Mouse (Mus musculus): ENCODE results near the gene Etv6.

Gene Etv6

DNA sequence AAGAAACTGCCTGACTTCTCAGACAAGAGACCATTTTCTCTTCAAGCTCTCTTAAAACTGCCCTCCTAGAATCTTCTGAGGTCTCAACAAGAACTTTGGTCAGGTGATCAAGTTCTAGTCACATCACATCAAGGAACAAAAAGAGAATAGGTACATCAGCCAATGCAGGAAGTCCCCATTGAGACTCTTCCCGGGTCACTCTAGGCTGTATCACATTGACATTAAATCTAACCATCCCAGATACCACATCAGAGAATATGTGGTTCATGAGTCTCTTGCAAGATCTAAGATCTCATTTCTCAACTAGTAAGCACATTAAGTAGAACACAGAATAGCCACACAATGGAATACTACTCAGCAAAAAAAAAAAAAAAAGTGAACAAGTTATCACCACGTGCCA, 238.4 kb downstream of the Etv6 start:
- no peak for DNase-seq

DNA sequence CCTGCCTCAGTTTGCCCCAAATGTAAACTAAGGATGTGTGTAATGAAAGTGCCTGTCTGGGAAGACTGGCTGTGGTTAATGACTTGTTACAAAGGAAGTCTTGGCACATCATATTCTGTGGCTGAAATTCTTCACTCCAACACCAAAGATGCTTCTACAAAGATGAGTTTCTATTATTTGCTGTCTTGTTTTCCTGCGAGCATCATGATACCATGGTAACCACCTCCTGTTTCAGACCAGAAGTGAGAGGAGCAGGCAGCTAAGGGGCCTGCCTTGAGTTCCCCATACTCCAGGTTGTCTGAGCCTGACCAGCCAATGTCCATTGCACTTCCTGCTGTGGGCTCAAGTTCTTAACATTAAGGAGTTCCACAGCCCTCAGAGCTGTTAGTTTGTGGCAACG, 241.5 kb downstream of the Etv6 start:
- DNase-seq: no peak

DNA sequence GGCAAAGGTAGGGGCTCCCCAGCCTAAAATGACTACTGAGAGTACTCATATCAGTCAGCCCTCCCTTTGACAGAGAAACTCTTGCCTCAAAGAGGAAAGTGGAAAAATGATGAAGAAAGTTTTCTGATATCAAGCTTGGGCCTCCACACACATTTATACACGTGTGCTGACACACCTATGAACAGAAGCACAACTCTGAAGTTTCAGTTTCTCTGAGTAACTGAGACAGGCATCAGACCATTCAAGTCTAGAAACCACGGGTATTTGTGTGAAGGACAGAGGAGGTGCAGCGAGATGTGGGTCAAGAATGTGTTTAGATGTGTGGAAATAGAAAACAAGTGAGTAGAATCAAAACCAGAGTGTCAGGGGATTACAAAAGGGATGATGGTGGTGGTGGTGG, 246.6 kb downstream of the Etv6 start:
- DNase-seq: no peak

DNA sequence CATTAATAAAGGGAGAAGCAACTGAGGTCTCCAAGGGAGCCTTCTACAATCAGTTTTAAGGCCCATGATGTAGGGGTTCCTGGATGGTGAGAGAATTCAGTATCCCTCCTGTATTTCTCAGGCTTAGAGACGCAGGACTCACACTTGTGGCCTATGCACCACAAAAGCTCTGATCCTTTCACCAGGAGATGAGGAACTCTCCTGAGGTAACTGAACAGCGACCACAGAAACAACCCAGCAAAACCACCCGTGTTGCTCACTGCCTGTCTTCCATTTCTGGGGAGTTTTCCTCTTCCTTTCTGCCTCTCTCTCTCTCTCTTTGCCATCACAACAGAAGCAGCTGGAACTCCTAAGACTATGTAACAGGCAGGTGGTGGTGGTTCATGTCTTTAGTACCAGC, 256.3 kb downstream of the Etv6 start:
- no peak for DNase-seq

DNA sequence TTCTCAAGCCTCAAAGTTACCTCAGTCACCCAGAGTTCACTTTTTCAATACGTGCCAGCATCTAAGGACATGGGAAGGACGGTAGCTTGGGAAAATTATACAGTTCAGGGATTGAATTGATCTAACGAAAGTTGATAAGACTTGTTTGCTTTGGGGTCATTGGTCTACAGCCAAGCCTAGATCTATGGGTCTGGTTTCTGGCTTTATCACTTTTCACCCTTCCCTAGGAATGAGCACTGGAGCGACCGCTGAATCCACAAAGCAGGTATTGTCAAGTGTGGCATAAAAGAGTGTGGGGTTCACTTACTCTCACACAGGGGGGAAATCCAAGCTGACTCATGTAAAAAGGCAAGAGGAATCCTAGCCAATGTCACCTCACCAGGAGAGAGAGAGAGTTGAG, 256.9 kb downstream of the Etv6 start:
- DNase-seq: no peak

DNA sequence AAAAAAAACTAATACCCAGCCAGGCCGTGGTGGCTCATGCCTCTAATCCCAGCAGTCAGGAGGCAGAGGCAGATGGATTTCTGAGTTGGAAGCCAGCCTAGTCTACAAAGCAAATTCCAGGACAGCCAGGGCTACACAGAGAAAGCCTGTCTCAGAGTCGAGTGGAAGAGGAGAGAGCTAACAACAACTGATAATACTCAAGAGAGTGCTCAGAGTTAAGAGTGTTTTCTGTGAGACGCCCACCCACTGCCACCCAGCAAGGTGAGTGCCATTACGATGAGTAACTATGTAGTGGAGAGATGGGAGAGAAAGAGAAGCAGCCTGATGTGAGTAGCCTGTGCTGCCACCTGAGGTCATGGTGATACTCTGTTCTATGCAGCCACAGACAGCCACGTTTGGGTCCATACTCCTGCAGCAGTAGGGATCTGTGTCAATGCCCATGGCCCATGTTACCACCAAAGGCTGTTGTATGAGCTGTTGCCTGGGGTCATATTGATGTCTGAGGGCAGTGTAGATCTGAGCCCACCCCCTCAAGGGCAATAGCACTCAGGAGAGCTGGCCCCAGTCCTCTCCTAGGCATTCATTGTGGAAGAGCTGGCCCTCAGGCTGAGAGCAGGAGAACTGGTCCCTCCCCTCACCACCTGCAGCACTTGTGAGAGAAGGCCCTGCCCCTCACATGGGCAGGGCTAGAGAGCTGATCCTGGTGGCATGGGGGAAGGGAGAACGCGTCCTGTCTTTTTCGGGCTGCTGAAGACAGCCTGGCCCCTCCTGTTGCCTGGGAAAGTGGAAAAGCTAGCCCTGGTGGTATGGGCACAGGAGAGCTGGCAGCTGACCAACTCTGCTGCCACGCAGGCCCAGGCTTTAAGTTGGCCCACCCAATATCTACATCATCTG, 258.4 kb downstream of the Etv6 start:
- DNase-seq: no peak

DNA sequence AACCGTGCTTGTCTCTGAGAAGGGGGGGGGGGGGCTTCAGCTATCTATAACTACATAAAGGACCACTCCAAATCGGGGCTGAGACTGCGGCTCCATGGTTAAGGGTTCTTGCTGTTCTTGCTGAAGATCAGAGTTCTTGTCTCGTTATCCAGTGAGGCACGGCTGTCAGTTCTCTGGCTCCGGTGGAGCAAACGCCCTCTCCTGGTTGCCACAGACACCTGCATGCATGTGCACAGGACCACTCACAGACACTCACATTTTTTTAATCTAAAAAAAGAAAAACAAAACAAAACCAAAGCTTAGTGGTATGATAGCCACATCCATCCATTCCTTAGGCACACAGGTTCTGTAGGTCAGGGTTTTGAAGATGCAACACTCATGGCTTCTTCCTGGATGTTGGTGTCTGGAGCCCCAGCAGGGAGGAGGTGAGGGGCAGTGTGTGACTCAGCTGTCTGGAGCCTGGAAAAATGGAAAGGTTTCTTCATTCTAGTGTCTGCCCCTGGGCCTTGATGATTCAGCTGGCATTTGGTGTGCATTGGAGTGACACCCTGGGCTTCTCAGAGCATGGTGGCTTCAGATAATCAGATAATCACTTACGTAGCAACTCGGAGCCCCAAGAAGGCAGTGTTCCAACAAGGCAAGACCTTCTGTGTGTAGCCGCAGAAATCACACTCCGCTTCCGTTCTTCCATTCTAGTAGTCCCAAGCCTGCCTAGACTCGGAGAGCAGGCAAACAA, 262.6 kb downstream of the Etv6 start:
- no peak for DNase-seq

DNA sequence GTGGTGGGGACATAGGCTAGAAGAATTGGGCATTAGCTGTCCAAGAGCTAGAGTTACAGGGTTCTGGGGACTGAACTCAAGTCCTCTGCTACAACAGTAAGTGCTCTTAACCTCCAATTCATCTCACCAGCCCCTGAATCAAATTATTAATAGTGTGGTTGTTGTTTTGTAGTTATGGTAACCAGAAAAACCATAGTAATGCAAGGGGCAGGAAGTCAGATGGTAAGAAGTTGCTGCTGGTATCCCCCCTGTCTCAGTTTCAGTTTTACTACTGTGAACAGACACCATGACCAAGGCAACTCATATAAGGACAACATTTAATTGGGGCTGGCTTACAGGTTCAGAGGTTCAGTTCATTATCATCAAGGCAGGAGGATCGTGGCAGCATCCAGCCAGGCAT, 266.5 kb downstream of the Etv6 start:
- DNase-seq: no peak

DNA sequence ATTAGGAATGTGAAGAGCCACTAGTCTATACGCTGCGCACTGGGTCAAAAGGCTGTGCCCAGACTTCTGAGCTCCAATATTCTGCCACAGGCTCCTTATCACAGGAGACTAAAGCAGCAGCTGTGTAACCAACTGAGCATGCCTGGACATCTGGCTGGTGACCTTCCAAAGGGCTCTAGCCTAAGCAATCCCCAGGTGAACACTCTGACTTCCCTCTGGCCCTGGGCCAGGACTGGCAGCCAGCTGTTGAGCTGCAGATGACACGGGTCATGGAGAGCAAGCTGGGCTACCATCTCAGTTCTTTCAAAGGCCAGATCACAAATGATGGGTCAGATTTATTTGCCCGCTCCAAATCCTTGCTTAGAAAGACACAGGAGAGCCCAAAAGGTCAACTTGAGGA, 275.8 kb downstream of the Etv6 start:
- DNase-seq: no peak

DNA sequence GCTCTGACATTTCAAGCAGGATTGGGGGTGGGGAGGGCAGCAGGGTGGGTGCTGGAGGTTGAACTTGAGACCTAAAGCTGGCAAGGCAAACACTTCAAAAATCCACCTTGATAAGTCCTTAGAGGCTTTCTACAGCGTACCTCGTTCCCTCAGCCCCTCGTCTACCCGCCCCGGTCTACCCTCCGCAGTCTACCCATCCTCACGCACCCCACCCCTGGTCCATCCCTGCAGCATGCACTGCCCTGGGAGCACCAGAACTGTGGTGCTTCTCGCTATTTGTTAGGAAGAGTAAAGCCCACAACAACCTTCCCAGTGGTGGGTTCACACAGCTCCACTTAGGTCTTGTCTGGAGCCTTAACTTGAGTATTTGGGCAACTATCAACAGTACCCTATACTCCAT, 277.1 kb downstream of the Etv6 start:
- no peak for DNase-seq

DNA sequence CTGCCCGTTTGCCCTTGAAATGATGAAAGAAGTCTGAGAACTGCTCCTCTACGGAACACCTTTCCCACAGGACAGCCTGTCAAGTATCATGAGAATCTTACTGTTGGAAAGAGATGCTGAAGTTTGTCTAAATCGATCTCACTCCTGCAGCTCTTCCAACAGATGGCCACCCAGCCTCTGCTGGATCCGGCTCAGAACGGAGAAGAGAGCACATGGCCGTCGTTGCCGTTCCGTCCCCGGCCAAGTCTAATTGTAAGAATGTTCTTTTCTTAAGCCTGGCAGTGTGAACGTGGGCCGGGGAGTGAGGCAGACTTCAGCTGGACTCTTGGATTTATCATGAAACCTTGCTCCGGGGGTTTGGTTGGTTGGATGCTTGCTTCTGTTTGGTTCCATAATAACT, 281.9 kb downstream of the Etv6 start:
- DNase-seq: no peak

All from liver (tissue).